Mouse (Mus musculus) cerebellum, adult 2 months (tissue): ENCODE results near the gene Taar8a.

Source experiments
- CTCF ChIP-seq: fragments of 200-500 bp; IDR thresholded peaks from 2 replicates; pipeline ENCODE4 v1.5.1; 2011; ENCODE audit warnings: low read depth, mild to moderate bottlenecking, control low read depth, low read length, moderate library complexity, borderline replicate concordance; ENCODE audit not compliant: insufficient read depth
- POLR2A ChIP-seq: fragments of 200-500 bp; IDR thresholded peaks from 2 replicates; pipeline ENCODE4 v1.6.1; 2011; ENCODE audit warnings: low read length, control low read depth, borderline replicate concordance; ENCODE audit not compliant: insufficient read depth

GRCm38 (mm10) chr10:24031347-24031746 lies 45.0 kb upstream of the Taar8a start:
- TF ChIP-seq CTCF (no peak), POLR2A (no peak)
